Mouse (Mus musculus): ENCODE data around the gene Vmn2r54. TPM values are rescaled to one million over a fixed set of nuclear protein-coding genes. Genes with fewer than 3 reads are reported as not detected.
"Not testable (repeated sequence)": the region's sequence is repeated elsewhere in the genome, so short reads cannot be mapped to it uniquely, and the experiment has no call there.

Gene Vmn2r54
- not detected for total RNA-seq (2021)
- long read RNA-seq, experiment 1 = 0 reads
- long read RNA-seq, experiment 2 = 0 reads

GRCm38 (mm10) chr7:12640219-12640618 is at the start of gene Vmn2r54:
Gene Vmn2r54 (minus strand): TSS chr7:12640319.
- not testable (repeated sequence) for DNase-seq (ENCODE audit: low spot score)

GRCm38 (mm10) chr7:12684903-12685302 is 44.8 kb upstream of the Vmn2r54 start, which contains the start of gene Vmn2r55:
Gene Vmn2r55 (minus strand): TSS chr7:12685003.
- DNase-seq (ENCODE audit: low spot score) = not testable (repeated sequence)

DNA sequence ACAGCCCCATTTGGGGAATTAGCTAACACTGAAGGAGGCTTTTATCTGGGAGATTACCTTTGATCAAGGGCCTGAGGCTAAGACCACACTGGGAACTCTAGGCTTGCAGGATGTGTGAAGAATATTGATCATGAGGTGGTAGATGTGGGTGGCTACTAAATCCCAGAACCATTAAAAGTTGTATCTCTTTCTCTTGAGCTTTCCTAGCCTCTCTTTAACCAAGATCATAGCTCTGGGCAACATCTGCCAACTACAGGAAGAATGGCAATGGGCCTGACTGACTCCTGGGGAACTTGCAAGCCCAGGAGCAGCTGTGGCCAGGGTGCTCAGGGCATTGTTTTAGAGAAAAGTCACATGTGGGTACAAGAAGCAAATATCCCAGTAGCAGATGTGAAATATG is 31.4 kb downstream of the Vmn2r54 start, which contains the start of gene Vmn2r53:
Gene Vmn2r53 (minus strand): TSS at position 101 of the 400 bp plus-strand sequence.
- no peak for DNase-seq (ENCODE audit: low spot score)

Other genes with a start within 250 kb of the Vmn2r54 start
- gene Zfp551, start 217.6 kb downstream of the Vmn2r54 start, total RNA-seq (2021) = 1 to 10 TPM; 1.2 to 1.6 TPM
- gene Zfp606, start 162.0 kb downstream of the Vmn2r54 start, total RNA-seq (2021) = 1 to 10 TPM; 4.5 to 4.8 TPM
- not detected for gene 2900092C05Rik, start 127.8 kb downstream of the Vmn2r54 start, total RNA-seq (2021)
- not detected for gene Vmn2r53, start 31.5 kb downstream of the Vmn2r54 start, total RNA-seq (2021)
- gene Vmn2r55, start 44.7 kb upstream of the Vmn2r54 start, total RNA-seq (2021) = not detected
- not detected for gene Vmn2r56, start 94.7 kb upstream of the Vmn2r54 start, total RNA-seq (2021)
- 1 to 10 TPM in 1 of 2 experiments, under 1 TPM in 1; 0.36 to 1.2 TPM for gene Zscan18, start 163.3 kb upstream of the Vmn2r54 start, total RNA-seq (2021)
- 1 to 10 TPM; 3.6 to 4.5 TPM for gene Zfp329, start 178.5 kb upstream of the Vmn2r54 start, total RNA-seq (2021)
- gene Zfp110, start 194.4 kb upstream of the Vmn2r54 start, total RNA-seq (2021) = 10 to 100 TPM; 12.3 to 12.6 TPM
- gene Zfp128, start 240.9 kb upstream of the Vmn2r54 start, total RNA-seq (2021) = 1 to 10 TPM; 1.8 to 2.2 TPM